Mouse (Mus musculus) ES-Bruce4 (cell line): ENCODE data around the gene Tbc1d1.

ENCODE experiments used
- EP300 ChIP-seq: IDR thresholded peaks from 2 replicates; pipeline ENCODE4 v1.6.1; 2011; ENCODE audit warnings: low read depth, low read length; ENCODE audit not compliant: insufficient read depth
- POLR2A ChIP-seq: IDR thresholded peaks from one replicate; pipeline ENCODE4 v1.8.1; 2011; ENCODE audit warnings: low read length; ENCODE audit not compliant: insufficient read depth

DNA sequence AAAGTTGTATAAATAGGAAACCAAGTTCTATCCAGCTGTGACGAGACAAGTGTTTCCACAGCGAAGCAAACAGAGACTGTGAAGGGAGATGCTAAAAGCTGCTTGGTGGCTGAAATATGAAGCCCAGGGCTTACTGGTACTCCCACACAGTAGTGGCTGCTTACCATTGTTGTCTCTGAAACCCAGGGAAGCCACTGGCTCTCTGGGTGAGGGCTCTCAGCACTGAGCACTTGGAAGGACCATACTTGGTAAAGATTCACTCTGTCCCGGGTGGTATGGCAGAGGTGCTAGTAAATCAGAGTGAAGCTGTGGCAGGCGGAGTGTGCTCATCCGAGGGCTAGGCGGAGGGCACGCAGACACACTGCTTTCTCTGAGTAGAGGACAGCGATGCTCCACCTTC, 131.2 kb downstream of the Tbc1d1 start:
- TF ChIP-seq POLR2A: no peak
- TF ChIP-seq EP300: no peak
